Mouse (Mus musculus) liver, embryonic 16.5 days (tissue): Measurements from ENCODE around the gene Hist1h2ag. TPM values are rescaled to one million over a fixed set of nuclear protein-coding genes. Genes with fewer than 3 reads are reported as not detected.

Source experiments
- ATAC-seq: fragments of 200-750 bp; cut with Nextera tagmentation; 2 replicates; pipeline ENCODE4 v1.8.0; 2017; ENCODE audit warnings: low read depth, mild to moderate bottlenecking, moderate number of reproducible peaks, moderate library complexity
- H3K27ac ChIP-seq: fragments of 300-500 bp; sonication (generic); 2 replicates; pipeline ENCODE4 v1.5.1; 2014; ENCODE audit warnings: mild to moderate bottlenecking, low read length
- H3K27me3 ChIP-seq: fragments of 300-500 bp; sonication (generic); 2 replicates; pipeline ENCODE4 v1.6.1; 2014; ENCODE audit warnings: low read depth, low read length, mixed read lengths; ENCODE audit not compliant: control insufficient read depth, insufficient read depth
- H3K36me3 ChIP-seq: fragments of 300-500 bp; sonication (generic); 2 replicates; pipeline ENCODE4 v1.6.1; 2014; ENCODE audit warnings: mild to moderate bottlenecking; ENCODE audit not compliant: control insufficient read depth, insufficient read depth
- H3K4me1 ChIP-seq: fragments of 300-500 bp; sonication (generic); 2 replicates; pipeline ENCODE4 v1.6.1; 2014; ENCODE audit warnings: low read depth, low read length, mixed read lengths; ENCODE audit not compliant: control insufficient read depth
- H3K4me2 ChIP-seq: fragments of 300-500 bp; sonication (generic); 2 replicates; pipeline ENCODE4 v1.6.1; 2014; ENCODE audit warnings: low read depth, low read length, mixed read lengths
- H3K4me3 ChIP-seq: fragments of 300-500 bp; sonication (generic); 2 replicates; pipeline ENCODE4 v1.5.1; 2014; ENCODE audit warnings: low read depth, mild to moderate bottlenecking, low read length
- H3K9ac ChIP-seq: fragments of 300-500 bp; sonication (generic); 2 replicates; pipeline ENCODE4 v1.6.1; 2014; ENCODE audit warnings: low read depth, low read length
- H3K9me3 ChIP-seq: fragments of 300-500 bp; sonication (generic); replicated peaks from 2 replicates; pipeline ENCODE4 v1.6.1; 2016; ENCODE audit warnings: low read length; ENCODE audit not compliant: control insufficient read depth
- WGBS: fragments of 180-500 bp; shearing (Covaris S2); extraction: QIAGEN DNeasy Blood & Tissue Kit; methylation state at CpG from one replicate; pipeline ENCODE4 v1.1.7; 2014; ENCODE audit not compliant: insufficient replicate concordance; 5-methylcytosine and 5-hydroxymethylcytosine counted together
- polyA plus RNA-seq: library from polyadenylated mRNA; unstranded; fragments of >200 nt; fragmentation: Nextera tagmentation; extraction: Ambion mirVana; gene quantifications from 2 replicates; pipeline ENCODE4 v1.2.1, GENCODE M21; 2015

The Hist1h2ag gene
- polyA plus RNA-seq, 1 experiment from 2014 or later = 13.1 TPM

- Histone ChIP-seq H3K9me3 (no peaks in the 10 kb centered on the region), H3K27ac (0 out of 2 replicates have a peak overlapping the region, but pooled peaks have one; percentile 42), H3K36me3 (no peaks in the 10 kb centered on the region), H3K27me3 (peaks cover 86% of the 10 kb centered on the region), H3K4me2 (peak overlapping the region; percentile 84), H3K9ac (peak overlapping the region; percentile 36; the same call in 1 of the 2 replicates), H3K4me1 (peaks cover 15% of the 10 kb centered on the region), H3K4me3 (peak overlapping the region; percentile 63)
- ATAC-seq = peak; percentile 80
- under 1% methylated on average over 45 of the region's 45 CpGs for WGBS
Observed at GRCm38 (mm10) chr13:22005605-22006333, 37.0 kb downstream of the Hist1h2ag start.

- WGBS = 8% methylated on average over 5 of the region's 5 CpGs
- peaks cover 79% of the 10 kb centered on the region for H3K27me3 ChIP-seq
- H3K4me2 ChIP-seq = 0 out of 2 replicates have a peak overlapping the region, but pooled peaks have one; percentile 11
- H3K27ac ChIP-seq = no peak overlapping the region
- ATAC-seq = no peak
- no peaks in the 10 kb centered on the region for H3K9me3 ChIP-seq
- no peak overlapping the region for H3K9ac ChIP-seq
- peaks cover 14% of the 10 kb centered on the region for H3K4me1 ChIP-seq
- H3K4me3 ChIP-seq = no peak overlapping the region
- no peaks in the 10 kb centered on the region for H3K36me3 ChIP-seq
Observed at GRCm38 (mm10) chr13:22001823-22002222, 40.9 kb downstream of the Hist1h2ag start.

GRCm38 (mm10) chr13:22001346-22001745, 41.4 kb downstream of the Hist1h2ag start:
- H3K27me3 ChIP-seq = peaks cover 79% of the 10 kb centered on the region
- H3K9me3 ChIP-seq = no peaks in the 10 kb centered on the region
- H3K4me1 ChIP-seq = peaks cover 10% of the 10 kb centered on the region
- WGBS = 11% methylated on average over 2 of the region's 2 CpGs
- no peak for ATAC-seq
- no peak overlapping the region for H3K27ac ChIP-seq
- H3K4me2 ChIP-seq = 0 out of 2 replicates have a peak overlapping the region, but pooled peaks have one; percentile 11
- no peaks in the 10 kb centered on the region for H3K36me3 ChIP-seq
- H3K9ac ChIP-seq = no peak overlapping the region
- H3K4me3 ChIP-seq = no peak overlapping the region

- no peaks in the 10 kb centered on the region for H3K36me3 ChIP-seq
- 46% methylated on average over 4 of the region's 4 CpGs for WGBS
- no peaks in the 10 kb centered on the region for H3K9me3 ChIP-seq
- peaks cover 5% of the 10 kb centered on the region for H3K4me1 ChIP-seq
- H3K27me3 ChIP-seq = peaks cover 74% of the 10 kb centered on the region
- no peak overlapping the region for H3K9ac ChIP-seq
- no peak overlapping the region for H3K4me3 ChIP-seq
- H3K27ac ChIP-seq = no peak overlapping the region
- ATAC-seq = no peak
- no peak overlapping the region for H3K4me2 ChIP-seq
Observed at GRCm38 (mm10) chr13:21999147-21999546, 43.6 kb downstream of the Hist1h2ag start.

GRCm38 (mm10) chr13:21998412-21998811, 44.3 kb downstream of the Hist1h2ag start:
- H3K4me1 ChIP-seq = peaks cover 5% of the 10 kb centered on the region
- WGBS = 28% methylated on average over 3 of the region's 3 CpGs
- ATAC-seq = no peak
- no peak overlapping the region for H3K27ac ChIP-seq
- no peaks in the 10 kb centered on the region for H3K9me3 ChIP-seq
- H3K4me2 ChIP-seq = no peak overlapping the region
- no peak overlapping the region for H3K4me3 ChIP-seq
- no peak overlapping the region for H3K9ac ChIP-seq
- H3K27me3 ChIP-seq = peaks cover 72% of the 10 kb centered on the region
- no peaks in the 10 kb centered on the region for H3K36me3 ChIP-seq

GRCm38 (mm10) chr13:21997821-21998220, 44.9 kb downstream of the Hist1h2ag start:
- 13% methylated on average over 4 of the region's 4 CpGs for WGBS
- Histone ChIP-seq H3K27ac (no peak overlapping the region), H3K4me3 (no peak overlapping the region), H3K9me3 (no peaks in the 10 kb centered on the region), H3K27me3 (peaks cover 68% of the 10 kb centered on the region), H3K9ac (no peak overlapping the region), H3K4me1 (peaks cover 5% of the 10 kb centered on the region), H3K36me3 (no peaks in the 10 kb centered on the region), H3K4me2 (no peak overlapping the region)
- ATAC-seq = no peak

- Histone ChIP-seq H3K4me1 (peaks cover 5% of the 10 kb centered on the region), H3K9ac (no peak overlapping the region), H3K4me3 (peak overlapping the region; percentile 47), H3K9me3 (no peaks in the 10 kb centered on the region), H3K36me3 (no peaks in the 10 kb centered on the region), H3K27ac (no peak overlapping the region), H3K4me2 (peak overlapping the region; percentile 67), H3K27me3 (peaks cover 65% of the 10 kb centered on the region)
- 3% methylated on average over 21 of the region's 21 CpGs for WGBS
- ATAC-seq = no peak
Observed at GRCm38 (mm10) chr13:21997201-21997820, 45.4 kb downstream of the Hist1h2ag start.

GRCm38 (mm10) chr13:21996840-21997185, 45.9 kb downstream of the Hist1h2ag start:
- Histone ChIP-seq H3K36me3 (no peaks in the 10 kb centered on the region), H3K4me2 (peak overlapping the region; percentile 67), H3K4me1 (peaks cover 5% of the 10 kb centered on the region), H3K4me3 (peak overlapping the region; percentile 47), H3K9ac (no peak overlapping the region), H3K9me3 (no peaks in the 10 kb centered on the region), H3K27me3 (peaks cover 65% of the 10 kb centered on the region), H3K27ac (no peak overlapping the region)
- WGBS = under 1% methylated on average over 13 of the region's 13 CpGs
- ATAC-seq = no peak
